Mouse (Mus musculus) thymus, postnatal 25 days (tissue): ENCODE data around the gene 6030408B16Rik.

Experiments
- DNase-seq: peaks from one replicate; pipeline ENCODE4 v3.0.0; 2022

The 6030408B16Rik gene

GRCm38 (mm10) chr15:101293025-101293621 lies at the start of gene 6030408B16Rik:
Gene 6030408B16Rik (plus strand): TSS chr15:101293212.
- no peak for DNase-seq

GRCm38 (mm10) chr15:101244012-101244411 lies 49.0 kb upstream of the 6030408B16Rik start:
- DNase-seq = no peak

GRCm38 (mm10) chr15:101246231-101247154 lies 46.5 kb upstream of the 6030408B16Rik start:
- DNase-seq = peak; percentile 94

- DNase-seq = no peak
These were observed 45.9 kb upstream of the 6030408B16Rik start for GRCm38 (mm10) chr15:101247155-101247498.

- no peak for DNase-seq
These were observed 44.8 kb upstream of the 6030408B16Rik start for GRCm38 (mm10) chr15:101248029-101248710.

- DNase-seq = no peak
These were observed 42.7 kb upstream of the 6030408B16Rik start for GRCm38 (mm10) chr15:101250220-101250800.

GRCm38 (mm10) chr15:101251930-101252329 lies 41.1 kb upstream of the 6030408B16Rik start:
- DNase-seq = no peak

- no peak for DNase-seq
These were observed 40.4 kb upstream of the 6030408B16Rik start for GRCm38 (mm10) chr15:101252614-101253013.

- no peak for DNase-seq
These were observed 39.5 kb upstream of the 6030408B16Rik start for GRCm38 (mm10) chr15:101253563-101253885.

- DNase-seq = peak; percentile 72
These were observed 38.9 kb upstream of the 6030408B16Rik start, which contains the start of gene Nr4a1 for GRCm38 (mm10) chr15:101253886-101254795. Gene Nr4a1 (plus strand): TSS chr15:101254269.

- no peak for DNase-seq
These were observed 37.1 kb upstream of the 6030408B16Rik start for GRCm38 (mm10) chr15:101255842-101256462.

GRCm38 (mm10) chr15:101256463-101257206 lies 36.4 kb upstream of the 6030408B16Rik start:
- DNase-seq = no peak

GRCm38 (mm10) chr15:101258420-101258819 lies 34.6 kb upstream of the 6030408B16Rik start:
- DNase-seq = peak; percentile 88

- DNase-seq = no peak
These were observed 33.1 kb upstream of the 6030408B16Rik start for GRCm38 (mm10) chr15:101259922-101260321.

- DNase-seq = no peak
These were observed 32.6 kb upstream of the 6030408B16Rik start for GRCm38 (mm10) chr15:101260387-101260786.

- DNase-seq = peak; percentile 39
These were observed 32.0 kb upstream of the 6030408B16Rik start for GRCm38 (mm10) chr15:101260874-101261622.

- no peak for DNase-seq
These were observed 30.5 kb upstream of the 6030408B16Rik start for GRCm38 (mm10) chr15:101262502-101262901.

GRCm38 (mm10) chr15:101266132-101266963 lies 26.7 kb upstream of the 6030408B16Rik start:
- DNase-seq = peak; percentile 88
